34 mouse cellular contexts compared by ENCODE assay signal in the genomic region with DNA sequence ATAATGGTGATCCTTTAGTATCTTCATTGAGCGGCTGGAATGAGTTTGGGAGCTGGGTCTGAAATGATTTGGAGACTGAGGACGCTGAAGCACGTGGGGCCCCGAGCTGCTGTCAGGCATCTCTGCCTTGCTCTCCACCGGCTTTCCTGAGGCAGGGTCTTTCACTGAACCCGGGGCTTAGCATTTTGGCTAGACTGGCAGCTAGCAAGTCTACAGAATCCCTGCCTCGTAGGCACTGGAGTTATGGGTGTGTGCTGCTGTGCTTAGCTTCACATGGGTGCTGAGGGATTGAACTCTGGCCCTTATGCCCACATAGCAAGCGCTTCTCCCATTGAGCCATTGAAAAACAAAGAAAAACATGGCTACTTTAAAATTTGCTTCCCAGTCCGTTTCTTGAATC.
"Had no signal": no experiment of that assay in that cellular context is flagged by ENCODE, and none has a peak within 500 bp of the region (broad histone marks: within the 10 kb centered on the region; RNA-seq: fewer than 3 reads in every experiment).

No protein-coding gene starts in this region.

- H3K9me3 ChIP-seq: heart, embryonic 12.5 days; heart, embryonic 13.5 days; heart, embryonic 15.5 days; hindbrain, embryonic 10.5 days; hindbrain, embryonic 12.5 days; hindbrain, embryonic 13.5 days; hindbrain, embryonic 15.5 days; intestine, embryonic 15.5 days; kidney, embryonic 15.5 days had no signal

- H3K4me3 ChIP-seq: heart, embryonic 12.5 days; heart, embryonic 13.5 days; heart, embryonic 15.5 days; hindbrain, embryonic 10.5 days; hindbrain, embryonic 12.5 days; hindbrain, embryonic 13.5 days; hindbrain, embryonic 15.5 days; intestine, embryonic 15.5 days; kidney, embryonic 15.5 days; layer of hippocampus, adult 2 months had no signal

- H3K9ac ChIP-seq: heart, embryonic 12.5 days; heart, embryonic 13.5 days; heart, embryonic 15.5 days; hindbrain, embryonic 12.5 days; hindbrain, embryonic 13.5 days; hindbrain, embryonic 14.5 days; hindbrain, embryonic 15.5 days; intestine, embryonic 15.5 days; kidney, embryonic 15.5 days had no signal

- DNase-seq: heart, postnatal 10 days; heart, postnatal 14 days; heart, postnatal 36 days; heart, postnatal 4 days; kidney, adult 11 months; kidney, adult 18-20 months; kidney, adult 2 months; kidney, adult 8-10 months; kidney, adult 9 months; kidney, postnatal 10 days; kidney, postnatal 14 days; kidney, postnatal 25 days; kidney, postnatal 36 days; kidney, postnatal 4 days; layer of hippocampus, adult 9-11 months; layer of hippocampus, postnatal 36 days had no signal

- H3K36me3 ChIP-seq: hindbrain, embryonic 10.5 days; hindbrain, embryonic 12.5 days; hindbrain, embryonic 13.5 days; hindbrain, embryonic 15.5 days; intestine, embryonic 15.5 days; kidney, embryonic 15.5 days had no signal

- H3K4me1 ChIP-seq: heart, embryonic 12.5 days; hindbrain, embryonic 10.5 days; hindbrain, embryonic 12.5 days; hindbrain, embryonic 13.5 days; hindbrain, embryonic 15.5 days; intestine, embryonic 15.5 days; kidney, embryonic 15.5 days had no signal

- H3K27me3 ChIP-seq: heart, embryonic 12.5 days; heart, embryonic 13.5 days; heart, embryonic 15.5 days; hindbrain, embryonic 12.5 days; hindbrain, embryonic 13.5 days; hindbrain, embryonic 15.5 days; intestine, embryonic 15.5 days; kidney, embryonic 15.5 days had no signal

- H3K4me2 ChIP-seq: heart, embryonic 11.5 days; heart, embryonic 12.5 days; heart, embryonic 13.5 days; heart, embryonic 15.5 days; hindbrain, embryonic 12.5 days; hindbrain, embryonic 13.5 days; hindbrain, embryonic 14.5 days; hindbrain, embryonic 15.5 days; intestine, embryonic 15.5 days; kidney, embryonic 15.5 days had no signal

- ATAC-seq: hindbrain, embryonic 16.5 days; hindbrain, postnatal 0 days; inflammation-experienced regulatory T-cells, adult 6 months; intestine, embryonic 15.5 days; intestine, embryonic 16.5 days; intestine, postnatal 0 days had no signal

- H3K27ac ChIP-seq: heart, embryonic 13.5 days; heart, embryonic 15.5 days; hindbrain, embryonic 10.5 days; hindbrain, embryonic 12.5 days; hindbrain, embryonic 13.5 days; hindbrain, embryonic 14.5 days; hindbrain, embryonic 15.5 days; hindbrain, postnatal 0 days; intestine, embryonic 15.5 days; kidney, embryonic 15.5 days; kidney, postnatal 0 days; layer of hippocampus, adult 2 months had no signal
